Mouse (Mus musculus) liver, postnatal 0 days (tissue): ENCODE results near the gene Spag7. TPM values are rescaled to one million over a fixed set of nuclear protein-coding genes. Genes with fewer than 3 reads are reported as not detected.

Experiments used
- ATAC-seq: fragments of 200-750 bp; cut with Nextera tagmentation; 2 replicates; pipeline ENCODE4 v1.8.0; 2017; ENCODE audit warnings: mild to moderate bottlenecking, moderate library complexity
- DNase-seq: peaks from one replicate; pipeline ENCODE4 v3.0.0-alpha.2; 2016
- H3K27ac ChIP-seq: fragments of 300-500 bp; sonication (generic); 2 replicates; pipeline ENCODE4 v1.5.1; 2014; ENCODE audit warnings: antibody characterized with exemption, moderate library complexity, mild to moderate bottlenecking, low read depth
- H3K27me3 ChIP-seq: fragments of 300-500 bp; sonication (generic); 2 replicates; pipeline ENCODE4 v1.6.1; 2014; ENCODE audit warnings: low read length, control low read depth, mixed read lengths; ENCODE audit not compliant: insufficient read depth
- H3K36me3 ChIP-seq: fragments of 300-500 bp; sonication (generic); replicated peaks from 2 replicates; pipeline ENCODE4 v1.6.1; 2014; ENCODE audit warnings: mild to moderate bottlenecking, control low read depth, low read length, moderate library complexity, mixed read lengths; ENCODE audit not compliant: insufficient read depth
- H3K4me1 ChIP-seq: fragments of 300-500 bp; sonication (generic); 2 replicates; pipeline ENCODE4 v1.6.1; 2014; ENCODE audit warnings: antibody characterized with exemption, mild to moderate bottlenecking, control low read depth; ENCODE audit not compliant: insufficient read depth
- H3K4me2 ChIP-seq: fragments of 300-500 bp; sonication (generic); 2 replicates; pipeline ENCODE4 v1.6.1; 2014; ENCODE audit warnings: low read depth, mild to moderate bottlenecking, low read length, moderate library complexity, mixed read lengths
- H3K4me3 ChIP-seq: fragments of 300-500 bp; sonication (generic); 2 replicates; pipeline ENCODE4 v1.5.1; 2014; ENCODE audit warnings: low read depth, low read length
- H3K9ac ChIP-seq: fragments of 300-500 bp; sonication (generic); replicated peaks from 2 replicates; pipeline ENCODE4 v1.6.1; 2014; ENCODE audit warnings: mild to moderate bottlenecking, moderate library complexity
- H3K9me3 ChIP-seq: fragments of 300-500 bp; sonication (generic); 2 replicates; pipeline ENCODE4 v1.6.1; 2016; ENCODE audit warnings: mild to moderate bottlenecking, control low read depth, low read length, mixed read lengths
- CTCF ChIP-seq: sonication (generic); IDR thresholded peaks from 2 replicates; pipeline ENCODE4 v1.5.1; 2016; ENCODE audit warnings: antibody characterized with exemption, low read depth
- EP300 ChIP-seq: IDR thresholded peaks from 2 replicates; pipeline ENCODE4 v1.6.1; 2016; ENCODE audit warnings: antibody characterized with exemption, low read depth, mild to moderate bottlenecking
- WGBS: fragments of 180-500 bp; shearing (Covaris S2); extraction: QIAGEN DNeasy Blood & Tissue Kit; methylation state at CpG from one replicate; pipeline ENCODE4 v1.1.7; 2014; ENCODE audit not compliant: insufficient replicate concordance; 5-methylcytosine and 5-hydroxymethylcytosine counted together
- polyA plus RNA-seq: library from polyadenylated mRNA; unstranded; fragments of >200 nt; fragmentation: Nextera tagmentation; extraction: Ambion mirVana; gene quantifications from 2 replicates; pipeline ENCODE4 v1.2.1, GENCODE M21; 2015

Gene Spag7
- polyA plus RNA-seq, 1 experiment from 2014 or later: 42.1 TPM

DNA sequence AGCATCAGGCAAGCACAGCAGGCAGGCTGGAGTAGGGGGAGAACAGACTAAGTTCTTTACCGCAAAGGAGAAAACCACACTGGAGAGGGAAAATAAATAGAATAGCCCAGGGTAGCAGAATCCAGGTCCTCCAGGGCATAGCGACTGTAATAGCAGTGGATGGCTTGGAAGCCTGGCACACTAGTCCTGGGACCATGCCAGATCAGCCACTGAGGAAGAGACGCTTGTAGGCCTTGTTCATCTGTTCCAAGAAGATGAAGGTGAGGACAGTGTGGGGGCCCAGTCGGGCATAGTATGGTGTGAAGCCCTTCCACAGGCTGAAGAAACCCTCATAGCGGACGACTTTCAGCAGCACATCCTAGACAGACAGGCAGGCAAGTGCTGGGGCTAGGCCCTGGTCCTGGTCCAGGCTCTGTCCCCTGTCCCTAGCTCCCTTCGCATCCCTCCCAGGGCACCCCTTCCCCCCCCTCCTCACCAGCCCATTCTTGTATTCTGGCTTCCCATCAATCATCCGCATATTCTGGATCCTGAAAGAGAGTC lies 24.6 kb downstream of the Spag7 start:
- Histone ChIP-seq H3K27ac (no peak overlapping the region), H3K4me1 (peaks cover 34% of the 10 kb centered on the region), H3K27me3 (no peaks in the 10 kb centered on the region), H3K9ac (no peak overlapping the region), H3K36me3 (peaks cover 24% of the 10 kb centered on the region), H3K9me3 (no peaks in the 10 kb centered on the region), H3K4me3 (no peak overlapping the region), H3K4me2 (no peak overlapping the region)
- ATAC-seq (no peak), DNase-seq (no peak)
- 89% methylated on average over 8 of the region's 8 CpGs for WGBS
- TF ChIP-seq CTCF (no peak), EP300 (no peak)

DNA sequence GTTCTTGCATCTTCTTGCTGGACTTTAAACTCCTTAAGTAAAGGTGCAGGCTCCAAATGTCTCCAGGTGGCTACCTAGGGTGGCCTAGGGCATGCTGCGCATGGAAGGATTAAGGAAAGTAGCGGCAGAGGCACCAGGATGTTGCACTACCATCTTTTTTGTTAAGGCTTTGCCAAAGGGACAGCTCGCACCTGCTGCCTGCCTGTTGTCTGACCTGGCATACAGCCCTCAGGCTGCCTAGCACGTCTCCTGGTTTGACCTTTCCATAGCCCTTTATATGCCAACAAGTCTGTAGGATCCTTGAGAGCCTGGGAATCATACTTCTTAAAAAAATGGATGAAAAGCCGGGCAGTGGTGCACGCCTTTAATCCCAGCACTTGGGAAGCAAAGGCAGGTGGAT lies 26.2 kb downstream of the Spag7 start:
- Histone ChIP-seq H3K36me3 (peaks cover 17% of the 10 kb centered on the region), H3K4me2 (no peak overlapping the region), H3K9ac (no peak overlapping the region), H3K27ac (no peak overlapping the region), H3K4me3 (no peak overlapping the region), H3K9me3 (no peaks in the 10 kb centered on the region), H3K27me3 (no peaks in the 10 kb centered on the region), H3K4me1 (peaks cover 35% of the 10 kb centered on the region)
- WGBS: 86% methylated on average over 6 of the region's 6 CpGs
- no peak for TF ChIP-seq CTCF
- no peak for TF ChIP-seq EP300
- ATAC-seq (no peak), DNase-seq (no peak)

DNA sequence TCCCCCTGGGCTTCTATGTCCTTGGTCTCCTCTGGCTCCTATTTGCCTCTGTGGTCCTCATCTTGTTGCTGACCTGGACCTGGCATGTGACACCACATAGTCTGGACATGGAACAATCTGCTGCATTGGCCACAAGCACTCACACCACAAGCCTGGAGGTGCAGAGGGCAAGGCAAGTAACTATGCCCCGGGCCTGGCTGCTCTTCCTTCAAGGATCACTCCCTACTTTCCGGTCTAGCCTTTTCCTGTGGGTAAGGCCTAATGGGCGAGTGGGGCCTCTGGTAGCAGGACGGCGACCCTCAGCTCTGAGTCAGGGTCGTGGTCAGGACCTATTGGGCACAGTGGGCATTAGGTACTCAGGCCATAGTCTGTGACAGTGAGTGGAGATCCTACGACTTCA lies 28.0 kb downstream of the Spag7 start:
- ATAC-seq: no peak
- Histone ChIP-seq H3K4me1 (peaks cover 32% of the 10 kb centered on the region), H3K9me3 (no peaks in the 10 kb centered on the region), H3K27ac (no peak overlapping the region), H3K9ac (no peak overlapping the region), H3K27me3 (no peaks in the 10 kb centered on the region), H3K4me3 (no peak overlapping the region), H3K36me3 (peaks cover 17% of the 10 kb centered on the region), H3K4me2 (no peak overlapping the region)
- 68% methylated on average over 7 of the region's 7 CpGs for WGBS
- no peak for DNase-seq
- TF ChIP-seq EP300: no peak
- TF ChIP-seq CTCF: no peak

DNA sequence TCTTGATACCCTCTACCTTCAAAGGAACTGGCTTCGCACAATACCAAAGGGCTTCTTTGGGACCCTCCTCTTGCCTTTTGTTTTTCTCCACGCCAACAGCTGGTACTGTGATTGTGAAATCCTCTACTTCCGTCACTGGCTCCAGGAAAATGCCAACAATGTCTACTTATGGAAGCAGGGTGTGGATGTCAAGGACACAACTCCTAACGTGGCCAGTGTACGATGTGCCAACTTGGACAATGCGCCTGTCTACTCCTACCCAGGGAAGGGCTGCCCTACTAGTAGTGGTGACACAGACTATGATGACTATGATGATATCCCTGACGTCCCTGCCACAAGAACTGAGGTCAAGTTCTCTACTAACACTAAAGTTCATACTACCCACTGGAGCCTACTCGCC lies 29.2 kb downstream of the Spag7 start:
- H3K4me1 ChIP-seq: peaks cover 23% of the 10 kb centered on the region
- H3K4me3 ChIP-seq: no peak overlapping the region
- H3K27me3 ChIP-seq: no peaks in the 10 kb centered on the region
- ATAC-seq (no peak), DNase-seq (no peak)
- no peak overlapping the region; the same call in 1 of the 2 replicates for H3K4me2 ChIP-seq
- H3K36me3 ChIP-seq: peaks cover 12% of the 10 kb centered on the region
- TF ChIP-seq CTCF (no peak), EP300 (no peak)
- H3K27ac ChIP-seq: no peak overlapping the region
- H3K9ac ChIP-seq: no peak overlapping the region
- H3K9me3 ChIP-seq: no peaks in the 10 kb centered on the region
- WGBS: 74% methylated on average over 8 of the region's 8 CpGs

DNA sequence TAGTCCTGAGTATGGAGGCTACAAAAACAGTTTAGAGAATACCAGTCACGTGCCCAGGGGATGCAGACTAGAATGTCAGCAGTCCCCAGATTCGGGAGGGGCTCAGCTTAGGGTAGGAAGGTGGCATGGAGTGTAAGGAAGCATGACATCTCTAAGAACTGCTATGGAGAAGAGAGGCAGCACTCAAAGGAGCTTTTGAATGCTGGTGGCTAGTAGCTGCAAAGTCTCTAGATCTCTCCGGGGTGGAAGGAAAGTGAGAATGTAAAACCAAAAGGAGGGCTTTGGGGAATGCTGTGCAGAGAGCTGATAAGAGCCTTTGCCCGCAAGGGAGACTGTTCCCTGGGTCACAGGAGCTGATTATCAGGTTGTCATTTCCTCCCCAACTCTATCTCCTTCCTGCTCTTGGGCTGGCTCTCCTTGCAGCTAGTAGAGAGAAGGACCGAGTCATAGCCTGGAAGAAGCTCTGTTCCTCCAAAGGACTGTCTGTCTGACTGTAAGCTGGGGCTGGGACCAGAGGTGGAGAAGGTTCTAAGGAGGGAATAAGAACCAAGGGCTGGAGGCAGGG lies 30.4 kb downstream of the Spag7 start, which contains the start of gene Gp1ba:
Gp1ba (plus strand) TSS at position 409 of the 565 bp plus-strand sequence.
- Histone ChIP-seq H3K9ac (peak within 1 kb of the TSS; percentile 8), H3K4me1 (peaks cover 23% of the 10 kb centered on the region)
- no peak for DNase-seq

DNA sequence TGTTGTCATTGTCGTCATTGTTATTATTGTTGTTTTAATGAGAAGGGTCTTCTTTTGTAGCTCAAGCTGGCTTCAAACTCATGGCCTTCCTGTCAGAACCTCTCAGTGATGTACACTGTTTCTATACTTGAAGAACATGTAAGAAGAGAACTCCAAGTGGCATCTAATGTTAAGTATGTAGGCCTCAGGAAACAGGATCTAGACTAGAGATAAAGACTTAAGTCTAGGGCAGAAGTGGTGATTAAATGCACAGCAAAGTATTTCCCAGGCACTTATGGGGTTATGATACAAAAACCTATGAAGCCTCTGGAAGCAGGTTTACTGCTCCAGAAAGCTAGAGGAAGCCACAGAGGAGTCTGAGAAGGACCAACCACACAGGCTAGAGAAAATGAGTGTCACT lies 30.9 kb downstream of the Spag7 start:
- Histone ChIP-seq H3K4me1 (peaks cover 23% of the 10 kb centered on the region), H3K27ac (peak overlapping the region; percentile 80), H3K9me3 (no peaks in the 10 kb centered on the region), H3K9ac (no peak overlapping the region; the same call in 1 of the 2 replicates), H3K4me2 (peak overlapping the region; percentile 55), H3K27me3 (no peaks in the 10 kb centered on the region), H3K4me3 (no peak overlapping the region), H3K36me3 (no peaks in the 10 kb centered on the region; the same call in 1 of the 2 replicates)
- 69% methylated on average over 1 of the region's 1 CpGs for WGBS
- no peak for DNase-seq
- peak; percentile 11; the same call in 1 of the 2 replicates for ATAC-seq
- TF ChIP-seq CTCF (no peak), EP300 (no peak)

More for the DNA sequence above, 30.4 kb downstream of the Spag7 start, which contains the start of gene Gp1ba:
- no peaks in the 10 kb centered on the region for H3K9me3 ChIP-seq
- H3K27ac ChIP-seq: peak within 1 kb of the TSS; percentile 80
- no peaks in the 10 kb centered on the region for H3K27me3 ChIP-seq
- peak within 1 kb of the TSS; percentile 55 for H3K4me2 ChIP-seq
- ATAC-seq: peak; percentile 76
- no peak within 1 kb of the TSS for H3K4me3 ChIP-seq
- H3K36me3 ChIP-seq: peaks cover 3% of the 10 kb centered on the region; the same call in 1 of the 2 replicates
- TF ChIP-seq CTCF (no peak), EP300 (peak; percentile 76)
- 8% methylated on average over 5 of the region's 5 CpGs for WGBS
